Mouse (Mus musculus) liver, postnatal 0 days (tissue): ENCODE measurements around the gene Mllt6.

Source experiments
- CTCF ChIP-seq: sonication (generic); IDR thresholded peaks from 2 replicates; pipeline ENCODE4 v1.5.1; 2016; ENCODE audit warnings: antibody characterized with exemption, low read depth
- EP300 ChIP-seq: IDR thresholded peaks from 2 replicates; pipeline ENCODE4 v1.6.1; 2016; ENCODE audit warnings: antibody characterized with exemption, low read depth, mild to moderate bottlenecking

DNA sequence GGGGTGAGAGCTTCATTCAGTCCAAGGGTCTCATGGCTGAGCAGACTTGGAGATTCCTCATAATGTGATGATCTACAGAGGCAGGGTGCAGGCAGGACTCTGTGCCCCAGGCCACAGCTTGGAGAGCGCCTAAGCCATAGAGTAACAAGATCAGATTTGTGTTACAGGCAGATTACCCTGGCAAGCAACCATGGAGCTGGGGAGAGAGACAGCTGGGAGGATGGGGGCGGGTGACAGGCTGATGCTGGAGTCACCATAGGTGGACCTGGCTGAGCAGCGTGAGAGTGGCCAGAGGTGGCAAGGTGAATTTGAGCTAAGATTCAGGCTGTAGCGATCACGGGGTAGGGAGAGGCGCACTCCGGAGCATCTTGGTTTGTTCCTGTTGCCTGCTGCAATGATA is 4.9 kb downstream of the Mllt6 start:
- TF ChIP-seq CTCF = no peak
- TF ChIP-seq EP300 = no peak
